Mouse (Mus musculus): Measurements from ENCODE around the gene Cfap58. TPM values are rescaled to one million over a fixed set of nuclear protein-coding genes. Genes with fewer than 3 reads are reported as not detected.

Cfap58 gene
- polyA plus RNA-seq, 1 experiment from 2014 or later = not detected

GRCm38 (mm10) chr19:47946821-47947465, 9.5 kb downstream of the Cfap58 start:
- Histone ChIP-seq H3K4me1 (peaks cover 6% of the 10 kb centered on the region), H3K27ac (no peak overlapping the region), H3K9me3 (no peaks in the 10 kb centered on the region), H3K36me3 (replicated peaks) (no peaks in the 10 kb centered on the region), H3K27me3 (ENCODE audit: poor library complexity, severe bottlenecking) (no peaks in the 10 kb centered on the region), H3K4me3 (no peak overlapping the region; the same call in 1 of the 2 replicates)
- 56% methylated on average over 23 of the region's 23 CpGs for WGBS
- DNase-seq (ENCODE audit: extremely low spot score, low spot score) = no peak

GRCm38 (mm10) chr19:47950946-47951345, 13.5 kb downstream of the Cfap58 start:
- no peak for DNase-seq (ENCODE audit: extremely low spot score, low spot score)
- WGBS = 90% methylated on average over 7 of the region's 7 CpGs
- H3K36me3 ChIP-seq (replicated peaks) = no peaks in the 10 kb centered on the region
- H3K9me3 ChIP-seq = no peaks in the 10 kb centered on the region
- H3K4me3 ChIP-seq = no peak overlapping the region
- no peak overlapping the region for H3K27ac ChIP-seq
- H3K27me3 ChIP-seq (ENCODE audit: poor library complexity, severe bottlenecking) = no peaks in the 10 kb centered on the region
- H3K4me1 ChIP-seq = peaks cover 13% of the 10 kb centered on the region

DNA sequence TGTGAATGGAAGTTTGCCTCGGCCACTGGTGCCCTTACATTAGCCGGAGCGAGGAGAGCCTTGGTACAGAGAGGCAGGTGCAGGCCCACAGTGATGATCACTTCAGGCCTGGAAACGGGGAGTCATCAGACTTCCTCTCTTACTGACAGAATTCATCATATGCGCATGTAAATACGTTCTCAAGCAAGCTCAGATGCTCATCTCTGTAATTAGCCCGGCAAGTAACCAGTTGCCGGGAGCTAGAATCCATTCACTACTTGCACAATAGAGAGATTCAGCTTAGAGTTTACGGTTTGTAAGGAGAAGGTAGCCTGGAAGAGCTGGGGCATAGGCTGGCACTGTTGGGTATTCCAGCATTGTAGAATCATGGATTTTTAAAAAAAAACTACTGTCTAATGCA, 15.7 kb downstream of the Cfap58 start:
- DNase-seq (ENCODE audit: extremely low spot score, low spot score) = no peak
- H3K9me3 ChIP-seq = no peaks in the 10 kb centered on the region
- H3K4me3 ChIP-seq = no peak overlapping the region
- no peaks in the 10 kb centered on the region for H3K36me3 ChIP-seq (replicated peaks)
- 74% methylated on average over 9 of the region's 9 CpGs for WGBS
- H3K4me1 ChIP-seq = peaks cover 7% of the 10 kb centered on the region; the same call in 1 of the 2 replicates
- no peak overlapping the region for H3K27ac ChIP-seq
- H3K27me3 ChIP-seq (ENCODE audit: poor library complexity, severe bottlenecking) = no peaks in the 10 kb centered on the region

GRCm38 (mm10) chr19:47958181-47958580, 20.7 kb downstream of the Cfap58 start:
- Histone ChIP-seq H3K27ac (no peak overlapping the region), H3K4me3 (no peak overlapping the region), H3K36me3 (replicated peaks) (no peaks in the 10 kb centered on the region), H3K27me3 (ENCODE audit: poor library complexity, severe bottlenecking) (no peaks in the 10 kb centered on the region), H3K9me3 (peaks cover 3% of the 10 kb centered on the region; the same call in 1 of the 2 replicates), H3K4me1 (peaks cover 2% of the 10 kb centered on the region; the same call in 1 of the 2 replicates)
- no peak for DNase-seq (ENCODE audit: extremely low spot score, low spot score)
- WGBS = 73% methylated on average over 13 of the region's 13 CpGs

- 77% methylated on average over 17 of the region's 17 CpGs for WGBS
- H3K27me3 ChIP-seq (ENCODE audit: poor library complexity, severe bottlenecking) = no peaks in the 10 kb centered on the region
- H3K4me1 ChIP-seq = peaks cover 9% of the 10 kb centered on the region; the same call in 1 of the 2 replicates
- no peaks in the 10 kb centered on the region for H3K36me3 ChIP-seq (replicated peaks)
- no peak overlapping the region for H3K4me3 ChIP-seq
- H3K9me3 ChIP-seq = peaks cover 2% of the 10 kb centered on the region; the same call in 1 of the 2 replicates
- no peak overlapping the region for H3K27ac ChIP-seq
- no peak for DNase-seq (ENCODE audit: extremely low spot score, low spot score)
Observed at GRCm38 (mm10) chr19:47968993-47969659, 31.7 kb downstream of the Cfap58 start.

GRCm38 (mm10) chr19:47971066-47971465, 33.6 kb downstream of the Cfap58 start:
- Histone ChIP-seq H3K27me3 (ENCODE audit: poor library complexity, severe bottlenecking) (no peaks in the 10 kb centered on the region), H3K27ac (no peak overlapping the region), H3K4me3 (no peak overlapping the region), H3K36me3 (replicated peaks) (no peaks in the 10 kb centered on the region), H3K4me1 (peaks cover 9% of the 10 kb centered on the region; the same call in 1 of the 2 replicates), H3K9me3 (no peaks in the 10 kb centered on the region; the same call in 1 of the 2 replicates)
- WGBS = 92% methylated on average over 8 of the region's 8 CpGs
- no peak for DNase-seq (ENCODE audit: extremely low spot score, low spot score)

DNA sequence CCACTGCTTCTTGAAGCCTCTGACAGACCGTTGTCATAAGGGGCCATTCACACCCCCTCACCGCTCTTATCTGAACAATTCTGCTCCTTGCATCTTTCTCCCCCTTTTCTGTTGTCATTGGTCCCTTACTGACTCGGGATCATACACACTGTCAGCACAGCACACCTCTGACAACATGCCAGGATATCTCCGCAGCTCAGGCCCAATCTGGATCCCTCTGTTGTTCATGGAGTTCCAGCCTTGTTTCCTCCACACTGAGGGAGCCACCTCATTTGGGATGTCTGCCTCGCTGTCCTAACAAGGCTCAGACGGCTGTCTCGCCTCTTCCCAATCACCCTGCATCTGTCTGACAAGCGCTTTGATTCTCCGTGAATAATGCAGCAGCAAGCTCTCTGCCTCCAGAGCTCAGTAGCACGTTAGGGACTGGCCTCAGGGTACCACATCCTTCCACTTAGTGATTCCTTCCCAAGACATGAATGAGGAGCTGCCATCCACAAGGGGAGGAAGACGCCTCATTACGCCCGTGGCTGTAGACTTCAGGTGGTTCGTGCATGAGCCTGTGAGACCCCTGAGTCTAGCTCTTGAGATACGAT, 40.7 kb downstream of the Cfap58 start:
- Histone ChIP-seq H3K4me3 (no peak overlapping the region), H3K9me3 (no peaks in the 10 kb centered on the region), H3K27me3 (ENCODE audit: poor library complexity, severe bottlenecking) (no peaks in the 10 kb centered on the region), H3K27ac (no peak overlapping the region), H3K36me3 (replicated peaks) (no peaks in the 10 kb centered on the region), H3K4me1 (0 out of 2 replicates have a peak, but pooled peaks cover 8% of the 10 kb centered on the region)
- 76% methylated on average over 15 of the region's 15 CpGs for WGBS
- no peak for DNase-seq (ENCODE audit: extremely low spot score, low spot score)

DNA sequence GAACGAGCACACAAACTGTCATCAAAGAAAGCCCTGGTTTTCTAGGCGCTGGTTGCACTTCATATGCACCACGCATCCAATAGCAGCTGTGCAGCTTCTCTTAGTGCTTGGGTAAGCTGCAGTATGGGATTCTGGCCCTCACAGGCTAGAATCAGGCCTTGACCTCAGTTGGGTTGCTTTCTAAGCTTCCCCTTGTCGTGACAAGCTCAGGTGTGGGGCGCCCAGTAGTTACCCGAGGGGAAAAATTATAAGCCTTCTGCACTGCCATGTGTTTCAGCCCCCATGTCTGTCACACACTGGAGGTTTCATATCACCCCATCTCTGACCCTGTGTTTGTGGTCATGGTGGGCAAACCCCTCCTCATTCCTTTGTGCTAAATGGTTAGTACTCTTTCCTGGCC, 42.0 kb downstream of the Cfap58 start:
- Histone ChIP-seq H3K9me3 (no peaks in the 10 kb centered on the region), H3K4me3 (no peak overlapping the region), H3K36me3 (replicated peaks) (no peaks in the 10 kb centered on the region), H3K4me1 (0 out of 2 replicates have a peak, but pooled peaks cover 8% of the 10 kb centered on the region), H3K27ac (no peak overlapping the region), H3K27me3 (ENCODE audit: poor library complexity, severe bottlenecking) (no peaks in the 10 kb centered on the region)
- 89% methylated on average over 6 of the region's 6 CpGs for WGBS
- DNase-seq (ENCODE audit: extremely low spot score, low spot score) = no peak

DNA sequence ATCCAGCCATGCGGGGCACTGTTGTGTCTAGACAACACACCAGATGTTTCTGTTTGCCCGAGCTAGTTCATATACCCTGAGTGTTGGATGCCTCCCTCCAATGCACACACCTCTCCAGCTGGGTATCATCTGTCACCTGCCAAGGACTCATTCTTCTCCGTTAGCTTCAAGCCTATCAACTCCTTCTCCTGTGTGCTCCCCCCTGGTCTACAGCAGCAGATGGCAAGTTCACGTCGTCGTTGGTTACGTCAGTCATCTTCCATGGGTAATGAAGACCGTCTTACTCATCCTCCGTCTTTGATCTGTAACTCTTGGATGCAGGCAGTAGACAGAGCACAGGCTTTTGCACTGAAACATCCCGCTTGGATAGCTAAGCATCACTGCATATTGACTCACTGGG, 42.8 kb downstream of the Cfap58 start:
- H3K9me3 ChIP-seq = no peaks in the 10 kb centered on the region
- 91% methylated on average over 10 of the region's 10 CpGs for WGBS
- H3K4me3 ChIP-seq = no peak overlapping the region
- DNase-seq (ENCODE audit: extremely low spot score, low spot score) = no peak
- H3K27me3 ChIP-seq (ENCODE audit: poor library complexity, severe bottlenecking) = no peaks in the 10 kb centered on the region
- H3K36me3 ChIP-seq (replicated peaks) = no peaks in the 10 kb centered on the region
- H3K4me1 ChIP-seq = 0 out of 2 replicates have a peak, but pooled peaks cover 8% of the 10 kb centered on the region
- H3K27ac ChIP-seq = no peak overlapping the region

DNA sequence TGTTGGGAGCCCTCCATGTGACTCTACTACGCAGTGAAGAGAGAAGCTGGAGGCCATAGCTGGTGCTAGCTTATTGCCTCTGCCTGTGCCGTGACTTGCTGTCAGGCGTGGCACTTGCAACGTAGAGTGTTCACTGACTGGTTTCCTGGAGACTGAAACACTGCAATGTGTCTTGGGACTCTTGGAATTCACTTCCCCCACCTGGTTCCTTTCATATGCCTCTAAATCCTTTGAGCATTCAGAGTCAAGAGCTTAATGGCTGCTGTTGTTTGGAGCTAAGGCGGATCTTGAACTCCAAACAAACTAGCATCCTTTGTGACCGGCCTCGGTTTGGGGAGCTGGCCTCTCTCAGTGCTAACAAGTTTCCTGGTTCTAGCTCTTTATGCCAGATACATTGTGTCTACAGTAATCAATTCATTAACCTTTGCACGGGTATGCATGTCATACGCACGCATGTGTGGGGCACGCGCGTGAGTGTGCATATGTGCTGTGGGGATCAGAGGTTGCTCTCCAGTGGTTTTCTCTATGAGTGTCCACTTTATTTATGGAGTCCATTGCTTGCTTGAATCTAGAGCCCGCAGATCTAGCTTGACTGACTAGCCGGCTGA, 48.2 kb downstream of the Cfap58 start:
- Histone ChIP-seq H3K27me3 (ENCODE audit: poor library complexity, severe bottlenecking) (no peaks in the 10 kb centered on the region), H3K4me3 (no peak overlapping the region), H3K4me1 (peaks cover 8% of the 10 kb centered on the region; the same call in 1 of the 2 replicates), H3K36me3 (replicated peaks) (no peaks in the 10 kb centered on the region), H3K9me3 (no peaks in the 10 kb centered on the region), H3K27ac (no peak overlapping the region)
- DNase-seq (ENCODE audit: extremely low spot score, low spot score) = no peak
- WGBS = 89% methylated on average over 15 of the region's 15 CpGs

DNA sequence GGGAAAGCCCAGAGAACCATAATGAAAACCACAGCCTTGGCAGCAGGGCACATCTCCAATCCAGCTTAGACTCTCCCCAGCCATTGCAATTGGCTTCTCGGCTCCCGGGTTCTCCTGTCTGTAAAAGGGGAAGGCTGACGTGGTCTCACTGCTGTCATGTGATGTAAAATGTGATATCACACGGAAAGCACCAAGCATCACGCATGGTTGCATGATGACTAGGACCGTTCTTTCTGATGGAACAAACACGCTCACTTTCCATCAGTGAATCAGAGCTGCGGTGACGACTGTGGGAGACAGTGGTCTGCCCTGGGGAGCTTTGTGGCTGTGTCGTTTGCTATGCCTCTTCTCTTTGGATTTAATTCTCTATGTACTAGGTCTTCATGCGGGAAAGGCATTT, 50.5 kb downstream of the Cfap58 start:
- H3K27ac ChIP-seq = no peak overlapping the region
- H3K4me3 ChIP-seq = no peak overlapping the region
- no peaks in the 10 kb centered on the region for H3K36me3 ChIP-seq (replicated peaks)
- H3K27me3 ChIP-seq (ENCODE audit: poor library complexity, severe bottlenecking) = no peaks in the 10 kb centered on the region
- no peak for DNase-seq (ENCODE audit: extremely low spot score, low spot score)
- peaks cover 8% of the 10 kb centered on the region; the same call in 1 of the 2 replicates for H3K4me1 ChIP-seq
- no peaks in the 10 kb centered on the region for H3K9me3 ChIP-seq
- 88% methylated on average over 11 of the region's 11 CpGs for WGBS

DNA sequence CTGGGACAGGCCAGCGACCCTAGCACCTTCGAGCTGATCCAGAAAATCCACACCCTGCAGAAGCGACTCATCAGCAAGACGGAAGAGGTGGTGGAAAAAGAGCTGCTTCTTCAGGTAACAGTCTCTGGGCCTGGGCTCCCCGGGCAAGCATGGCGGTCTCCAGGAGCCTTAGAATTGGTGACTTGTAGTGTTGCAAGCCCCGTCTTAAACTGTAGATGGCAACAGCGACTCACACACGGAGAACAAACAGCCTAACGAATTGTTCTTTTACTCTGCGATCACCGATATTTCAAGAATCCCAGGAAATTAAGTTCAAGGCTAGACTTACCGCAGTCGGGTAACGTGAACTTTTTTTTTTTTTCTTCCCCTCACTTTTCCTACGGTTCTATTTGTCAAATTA, 51.0 kb downstream of the Cfap58 start:
- 43% methylated on average over 16 of the region's 16 CpGs for WGBS

More for the DNA sequence above, 51.0 kb downstream of the Cfap58 start:
- Histone ChIP-seq H3K4me3 (no peak overlapping the region), H3K27ac (no peak overlapping the region), H3K4me1 (peaks cover 8% of the 10 kb centered on the region; the same call in 1 of the 2 replicates), H3K27me3 (ENCODE audit: poor library complexity, severe bottlenecking) (no peaks in the 10 kb centered on the region), H3K9me3 (no peaks in the 10 kb centered on the region), H3K36me3 (replicated peaks) (no peaks in the 10 kb centered on the region)
- no peak for DNase-seq (ENCODE audit: extremely low spot score, low spot score)
